Mouse (Mus musculus) hindbrain, embryonic 14.5 days (tissue): Measurements from ENCODE around the gene Tusc2. TPM values are rescaled to one million over a fixed set of nuclear protein-coding genes. Genes with fewer than 3 reads are reported as not detected.
A peak's percentile ranks its signal among the peaks of the same experiment; 100 is the strongest.
"Not testable (repeated sequence)": the region's sequence is repeated elsewhere in the genome, so short reads cannot be mapped to it uniquely, and the experiment has no call there.

Experiments
- ATAC-seq: fragments of 200-750 bp; cut with Nextera tagmentation; 2 replicates; pipeline ENCODE4 v1.8.0; 2017; ENCODE audit warnings: moderate number of reproducible peaks, mild to moderate bottlenecking, moderate TSS enrichment, moderate library complexity; ENCODE audit not compliant: low FRiP score
- DNase-seq: peaks from one replicate; pipeline ENCODE4 v3.0.0-alpha.2; 2015; ENCODE audit warnings: low spot score
- H3K27ac ChIP-seq: fragments of 300-500 bp; sonication (generic); 2 replicates; pipeline ENCODE4 v1.5.1; 2014; ENCODE audit warnings: mild to moderate bottlenecking, moderate library complexity
- H3K27me3 ChIP-seq: fragments of 300-500 bp; sonication (generic); 2 replicates; pipeline ENCODE4 v1.6.1; 2014; ENCODE audit warnings: mild to moderate bottlenecking, low read length, mixed read lengths; ENCODE audit not compliant: control insufficient read depth, insufficient read depth
- H3K36me3 ChIP-seq: fragments of 300-500 bp; sonication (generic); replicated peaks from 2 replicates; pipeline ENCODE4 v1.6.1; 2014; ENCODE audit not compliant: control insufficient read depth, insufficient read depth
- H3K4me1 ChIP-seq: fragments of 300-500 bp; sonication (generic); replicated peaks from 2 replicates; pipeline ENCODE4 v1.6.1; 2014; ENCODE audit warnings: antibody characterized with exemption, low read length, mixed read lengths; ENCODE audit not compliant: control insufficient read depth, insufficient read depth
- H3K4me2 ChIP-seq: fragments of 300-500 bp; sonication (generic); replicated peaks from 2 replicates; pipeline ENCODE4 v1.6.1; 2014; ENCODE audit warnings: mild to moderate bottlenecking, moderate library complexity
- H3K4me3 ChIP-seq: fragments of 300-500 bp; sonication (generic); replicated peaks from 2 replicates; pipeline ENCODE4 v1.5.1; 2014; ENCODE audit warnings: mild to moderate bottlenecking, low read length
- H3K9ac ChIP-seq: fragments of 300-500 bp; sonication (generic); 2 replicates; pipeline ENCODE4 v1.6.1; 2014
- H3K9me3 ChIP-seq: fragments of 300-500 bp; sonication (generic); 2 replicates; pipeline ENCODE4 v1.6.1; 2016; ENCODE audit warnings: low read length; ENCODE audit not compliant: control insufficient read depth
- WGBS: fragments of 180-500 bp; shearing (Covaris S2); extraction: QIAGEN DNeasy Blood & Tissue Kit; methylation state at CpG from one replicate; pipeline ENCODE4 v1.1.7; 2014; 5-methylcytosine and 5-hydroxymethylcytosine counted together
- polyA plus RNA-seq: library from polyadenylated mRNA; unstranded; fragments of >200 nt; fragmentation: Nextera tagmentation; extraction: Ambion mirVana; gene quantifications from 2 replicates; pipeline ENCODE4 v1.2.1, GENCODE M21; 2014

The Tusc2 gene
- polyA plus RNA-seq, 1 experiment from 2014 or later, result 115 TPM

GRCm38 (mm10) chr9:107571534-107572326, 8.7 kb downstream of the Tusc2 start:
- 95% methylated on average over 22 of the region's 22 CpGs for WGBS
- Histone ChIP-seq H3K4me2 (peak overlapping the region; percentile 83; the same call in 1 of the 2 replicates), H3K36me3 (peaks cover 44% of the 10 kb centered on the region), H3K4me1 (peaks cover 33% of the 10 kb centered on the region), H3K9me3 (no peaks in the 10 kb centered on the region), H3K27ac (no peak overlapping the region), H3K4me3 (no peak overlapping the region), H3K27me3 (no peaks in the 10 kb centered on the region), H3K9ac (no peak overlapping the region)
- ATAC-seq (no peak), DNase-seq (no peak)

DNA sequence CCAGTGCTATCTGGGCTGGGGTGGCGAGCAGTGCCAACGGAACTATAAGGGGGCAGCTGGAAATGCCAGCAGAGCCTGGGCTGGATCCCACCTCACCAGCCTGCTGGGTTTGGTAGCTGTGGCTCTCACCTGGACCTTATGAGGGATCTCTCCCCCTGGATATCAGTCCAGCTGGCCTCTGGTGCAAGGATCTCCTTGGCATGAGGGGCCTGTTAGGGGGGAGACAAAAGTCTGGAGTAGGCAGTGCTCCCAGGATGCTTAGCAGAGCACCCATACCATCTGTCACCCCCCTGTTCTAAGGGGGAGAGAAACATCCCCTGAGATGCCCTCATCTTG, 9.2 kb downstream of the Tusc2 start:
- no peak overlapping the region for H3K4me3 ChIP-seq
- no peak overlapping the region for H3K4me2 ChIP-seq
- WGBS, result 98% methylated on average over 2 of the region's 2 CpGs
- no peak overlapping the region for H3K27ac ChIP-seq
- no peaks in the 10 kb centered on the region for H3K9me3 ChIP-seq
- H3K9ac ChIP-seq, result no peak overlapping the region
- peaks cover 32% of the 10 kb centered on the region for H3K4me1 ChIP-seq
- no peaks in the 10 kb centered on the region for H3K27me3 ChIP-seq
- H3K36me3 ChIP-seq, result peaks cover 44% of the 10 kb centered on the region
- ATAC-seq (no peak), DNase-seq (no peak)

GRCm38 (mm10) chr9:107573774-107574173, 10.7 kb downstream of the Tusc2 start:
- ATAC-seq, result not testable (repeated sequence)

GRCm38 (mm10) chr9:107575579-107576356, 12.7 kb downstream of the Tusc2 start:
- H3K4me3 ChIP-seq, result no peak overlapping the region
- H3K27ac ChIP-seq, result no peak overlapping the region
- peaks cover 19% of the 10 kb centered on the region for H3K4me1 ChIP-seq
- peaks cover 39% of the 10 kb centered on the region for H3K36me3 ChIP-seq
- no peak overlapping the region for H3K4me2 ChIP-seq
- 89% methylated on average over 14 of the region's 14 CpGs for WGBS
- no peaks in the 10 kb centered on the region for H3K27me3 ChIP-seq
- ATAC-seq (no peak), DNase-seq (no peak)
- H3K9ac ChIP-seq, result no peak overlapping the region
- no peaks in the 10 kb centered on the region for H3K9me3 ChIP-seq

More at GRCm38 (mm10) chr9:107573774-107574173, 10.7 kb downstream of the Tusc2 start:
- not testable (repeated sequence) for H3K27me3 ChIP-seq, H3K9me3 ChIP-seq, H3K4me2 ChIP-seq, H3K9ac ChIP-seq, H3K27ac ChIP-seq, DNase-seq, H3K4me3 ChIP-seq
- 79% methylated on average over 6 of the region's 6 CpGs for WGBS
- peaks cover 44% of the 10 kb centered on the region for H3K36me3 ChIP-seq
- H3K4me1 ChIP-seq, result peaks cover 22% of the 10 kb centered on the region

DNA sequence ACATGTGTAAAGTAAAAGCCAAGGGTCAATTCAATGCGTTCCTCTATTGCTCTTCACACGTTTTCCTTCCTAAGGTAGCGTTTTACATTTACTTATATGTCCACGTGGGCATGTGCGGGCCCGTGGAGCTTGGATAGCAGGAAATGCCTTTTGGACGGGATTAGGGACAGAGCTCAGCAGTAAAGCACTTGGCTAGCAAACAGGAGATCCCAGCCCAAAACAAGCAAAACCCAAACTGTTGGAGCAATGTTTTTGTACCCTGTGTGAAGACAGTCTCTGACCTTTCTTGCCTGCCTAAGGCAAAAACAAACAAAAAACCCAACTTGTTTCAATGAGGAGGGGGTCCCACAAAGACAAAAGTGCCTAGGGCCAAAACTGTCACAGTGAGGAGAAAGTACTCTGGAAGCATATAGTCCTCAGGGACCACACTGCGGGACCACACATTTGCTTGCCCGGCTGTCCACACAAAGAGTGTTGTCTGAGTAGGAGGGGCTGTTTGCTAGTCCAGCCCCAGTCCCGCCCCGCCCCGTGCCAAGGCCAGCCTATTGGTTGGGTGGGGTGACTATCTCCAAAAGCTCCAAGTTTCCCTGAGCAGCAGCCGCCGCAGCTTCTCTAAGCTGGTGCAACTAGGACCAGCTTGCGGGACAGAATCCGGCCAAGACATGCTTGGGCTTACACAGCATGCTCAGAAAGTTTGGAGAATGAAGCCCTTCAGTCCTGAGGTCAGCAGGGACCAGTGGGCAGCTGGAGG, 13.5 kb downstream of the Tusc2 start, which contains the start of gene Hyal1:
Gene Hyal1 (plus strand): TSS at position 571 of the 751 bp plus-strand sequence.
- 27% methylated on average over 16 of the region's 16 CpGs for WGBS
- peak within 1 kb of the TSS; percentile 43 for H3K4me2 ChIP-seq
- H3K9ac ChIP-seq, result peak within 1 kb of the TSS; percentile 25; the same call in 1 of the 2 replicates
- ATAC-seq, result peak; percentile 58
- peak within 1 kb of the TSS; percentile 25 for H3K4me3 ChIP-seq
- H3K27ac ChIP-seq, result peak within 1 kb of the TSS; percentile 55; the same call in 1 of the 2 replicates
- no peaks in the 10 kb centered on the region for H3K9me3 ChIP-seq
- H3K27me3 ChIP-seq, result no peaks in the 10 kb centered on the region
- peaks cover 31% of the 10 kb centered on the region for H3K36me3 ChIP-seq
- peak; percentile 53 for DNase-seq
- H3K4me1 ChIP-seq, result peaks cover 17% of the 10 kb centered on the region

DNA sequence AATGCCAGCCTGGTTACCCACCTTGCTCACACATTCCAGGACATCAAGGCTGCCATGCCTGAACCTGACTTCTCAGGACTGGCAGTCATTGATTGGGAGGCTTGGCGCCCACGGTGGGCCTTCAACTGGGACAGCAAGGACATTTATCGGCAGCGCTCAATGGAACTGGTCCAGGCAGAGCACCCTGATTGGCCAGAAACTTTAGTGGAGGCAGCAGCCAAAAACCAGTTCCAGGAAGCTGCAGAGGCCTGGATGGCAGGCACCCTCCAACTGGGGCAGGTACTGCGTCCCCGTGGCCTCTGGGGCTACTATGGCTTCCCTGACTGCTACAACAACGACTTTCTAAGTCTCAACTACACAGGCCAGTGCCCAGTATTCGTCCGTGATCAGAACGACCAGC, 14.8 kb downstream of the Tusc2 start:
- Histone ChIP-seq H3K9ac (no peak overlapping the region), H3K36me3 (peaks cover 18% of the 10 kb centered on the region), H3K27me3 (no peaks in the 10 kb centered on the region), H3K4me2 (no peak overlapping the region; the same call in 1 of the 2 replicates), H3K27ac (no peak overlapping the region), H3K9me3 (no peaks in the 10 kb centered on the region), H3K4me1 (peaks cover 17% of the 10 kb centered on the region), H3K4me3 (no peak overlapping the region)
- 90% methylated on average over 10 of the region's 10 CpGs for WGBS
- DNase-seq (no peak), ATAC-seq (no peak)

- ATAC-seq (no peak), DNase-seq (no peak)
- H3K27ac ChIP-seq, result no peak within 1 kb of the TSS
- peak within 1 kb of the TSS; percentile 75; the same call in 1 of the 2 replicates for H3K9ac ChIP-seq
- H3K4me2 ChIP-seq, result peak within 1 kb of the TSS; percentile 72
- no peaks in the 10 kb centered on the region for H3K9me3 ChIP-seq
- 83% methylated on average over 3 of the region's 3 CpGs for WGBS
- H3K36me3 ChIP-seq, result peaks cover 11% of the 10 kb centered on the region
- H3K4me1 ChIP-seq, result peaks cover 17% of the 10 kb centered on the region
- no peak within 1 kb of the TSS for H3K4me3 ChIP-seq
- H3K27me3 ChIP-seq, result no peaks in the 10 kb centered on the region
Observed at GRCm38 (mm10) chr9:107578587-107578986, 15.5 kb downstream of the Tusc2 start, which contains the start of gene Naa80. Gene Naa80 (plus strand): TSS chr9:107578887.

DNA sequence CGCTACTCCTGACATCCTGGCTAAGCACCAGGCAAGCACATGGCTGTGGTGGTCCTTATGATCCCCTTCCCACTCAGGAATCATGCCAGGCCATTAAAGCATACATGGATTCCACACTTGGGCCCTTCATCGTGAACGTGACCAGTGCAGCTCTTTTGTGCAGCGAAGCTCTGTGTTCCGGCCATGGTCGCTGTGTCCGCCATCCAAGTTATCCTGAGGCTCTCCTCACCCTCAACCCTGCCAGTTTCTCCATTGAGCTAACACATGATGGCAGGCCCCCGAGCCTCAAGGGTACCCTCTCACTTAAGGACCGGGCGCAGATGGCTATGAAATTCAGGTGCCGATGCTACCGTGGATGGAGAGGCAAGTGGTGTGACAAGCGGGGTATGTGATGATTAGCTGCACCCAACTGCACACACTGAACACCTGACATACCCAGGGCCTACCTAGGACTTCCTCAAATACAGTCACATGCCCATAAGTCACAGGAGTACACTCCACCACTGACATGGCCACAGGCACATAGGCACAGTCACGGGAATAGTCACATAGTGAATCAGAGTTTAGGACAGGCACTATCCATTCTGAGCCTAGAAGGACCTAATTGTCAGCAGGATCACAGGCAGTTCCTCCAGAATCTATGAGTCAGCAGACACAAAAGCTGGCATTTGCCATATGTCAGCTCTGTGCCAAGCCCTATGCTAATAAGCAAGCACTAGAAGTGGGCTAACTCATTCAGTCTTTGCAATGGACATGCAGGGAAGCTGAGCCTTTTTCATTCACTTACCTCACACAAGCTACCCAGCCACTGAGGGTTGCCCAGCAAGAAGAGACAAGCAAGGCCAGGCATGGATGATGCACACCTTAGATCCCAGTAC, 16.2 kb downstream of the Tusc2 start:
- H3K36me3 ChIP-seq, result 0 out of 2 replicates have a peak, but pooled peaks cover 7% of the 10 kb centered on the region
- peak overlapping the region; percentile 72 for H3K4me2 ChIP-seq
- H3K27me3 ChIP-seq, result no peaks in the 10 kb centered on the region
- DNase-seq (no peak), ATAC-seq (no peak)
- H3K9me3 ChIP-seq, result no peaks in the 10 kb centered on the region
- H3K9ac ChIP-seq, result peak overlapping the region; percentile 75; the same call in 1 of the 2 replicates
- WGBS, result 92% methylated on average over 14 of the region's 14 CpGs
- no peak overlapping the region for H3K27ac ChIP-seq
- H3K4me3 ChIP-seq, result no peak overlapping the region
- H3K4me1 ChIP-seq, result peaks cover 17% of the 10 kb centered on the region
